Mouse (Mus musculus) ES-Bruce4 (cell line): Measurements from ENCODE around the gene Prkd3.

Source experiments
- CTCF ChIP-seq: IDR thresholded peaks from one replicate; pipeline ENCODE4 v1.8.1; 2011; ENCODE audit warnings: low read depth, low read length
- EP300 ChIP-seq: IDR thresholded peaks from 2 replicates; pipeline ENCODE4 v1.6.1; 2011; ENCODE audit warnings: low read depth, low read length; ENCODE audit not compliant: insufficient read depth
- POLR2A ChIP-seq: IDR thresholded peaks from one replicate; pipeline ENCODE4 v1.8.1; 2011; ENCODE audit warnings: low read length; ENCODE audit not compliant: insufficient read depth

DNA sequence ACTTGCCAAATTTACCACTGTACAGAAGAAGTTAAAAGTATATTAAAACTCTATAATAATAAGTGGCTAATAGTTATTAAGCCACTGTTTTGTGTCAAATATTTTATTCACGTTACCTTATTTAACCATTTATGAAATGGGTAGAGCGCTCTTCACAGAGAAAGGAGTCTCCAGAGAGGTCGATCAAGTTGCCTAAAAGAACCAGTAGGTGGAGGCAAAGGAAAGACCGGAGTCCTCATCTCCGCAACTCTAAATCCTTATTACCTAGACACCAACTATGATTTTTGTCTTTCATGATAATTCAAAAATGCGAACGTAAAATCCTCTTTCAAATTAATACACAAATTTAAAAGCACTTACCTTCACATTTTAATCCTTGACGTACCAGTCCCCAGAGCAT lies 37.5 kb downstream of the Prkd3 start:
- TF ChIP-seq CTCF, result no peak
- no peak for TF ChIP-seq POLR2A
- no peak for TF ChIP-seq EP300
